Mouse (Mus musculus) spleen, adult 2 months (tissue): ENCODE results near the gene Mapre3. TPM values are rescaled to one million over a fixed set of nuclear protein-coding genes. Genes with fewer than 3 reads are reported as not detected.

Experiments used
- DNase-seq, 2 experiments: peaks; one replicate each; pipeline versions ENCODE4 v3.0.0 to v3.0.0-alpha.2; 2012 to 2021; ENCODE audit warnings: low spot score in 2 of 2, low read depth in 1 of 2
- H3K27ac ChIP-seq: fragments of 200-500 bp; 2 replicates; pipeline ENCODE4 v1.5.1; 2012; ENCODE audit warnings: low read length, inconsistent platforms; ENCODE audit not compliant: insufficient read depth
- H3K27me3 ChIP-seq: fragments of 200-500 bp; 2 replicates; pipeline ENCODE4 v1.6.1; 2012; ENCODE audit warnings: mild to moderate bottlenecking, moderate library complexity, low read length, inconsistent platforms; ENCODE audit not compliant: control insufficient read depth, insufficient read depth
- H3K36me3 ChIP-seq: fragments of 200-500 bp; 2 replicates; pipeline ENCODE4 v1.6.1; 2012; ENCODE audit warnings: mild to moderate bottlenecking, low read length, inconsistent platforms; ENCODE audit not compliant: control insufficient read depth, insufficient read depth
- H3K4me1 ChIP-seq: fragments of 200-500 bp; 2 replicates; pipeline ENCODE4 v1.6.1; 2011; ENCODE audit warnings: inconsistent platforms; ENCODE audit not compliant: control insufficient read depth, insufficient read depth, insufficient read length
- H3K4me3 ChIP-seq: fragments of 200-500 bp; 2 replicates; pipeline ENCODE4 v1.5.1; 2011; ENCODE audit warnings: mild to moderate bottlenecking, inconsistent platforms; ENCODE audit not compliant: insufficient read depth, insufficient read length; ENCODE audit errors: extremely low read depth
- CTCF ChIP-seq: fragments of 200-500 bp; IDR thresholded peaks from 2 replicates; pipeline ENCODE4 v1.5.1; 2011; ENCODE audit warnings: mild to moderate bottlenecking, inconsistent platforms; ENCODE audit not compliant: insufficient read depth, insufficient read length, insufficient replicate concordance; ENCODE audit errors: extremely low read depth
- POLR2A ChIP-seq: fragments of 200-500 bp; IDR thresholded peaks from 2 replicates; pipeline ENCODE4 v1.6.1; 2011; ENCODE audit warnings: low read depth, low read length, inconsistent platforms
- WGBS: fragments of 180-500 bp; shearing (Covaris S2); methylation state at CpG from one replicate; pipeline ENCODE4 v1.1.7; 2018; 5-methylcytosine and 5-hydroxymethylcytosine counted together
- polyA plus RNA-seq: library from polyadenylated mRNA; depleted of rRNA; stranded (reverse); fragments of >200 nt; gene quantifications from 2 replicates; pipeline ENCODE4 v1.2.3, GENCODE M21; 2012; rRNA removed

Mapre3 gene
- 12.2 TPM in 2 replicates for polyA plus RNA-seq

GRCm38 (mm10) chr5:30814424-30815119 is at the start of gene Mapre3:
Gene Mapre3 (plus strand): TSS chr5:30814641.
- no peaks in the 10 kb centered on the region; the same call in none of the 2 replicates for H3K27me3 ChIP-seq
- H3K36me3 ChIP-seq: no peaks in the 10 kb centered on the region
- peak within 1 kb of the TSS; percentile 69 for H3K4me3 ChIP-seq
- peak; percentile 54 to 88 for DNase-seq
- 2% methylated on average over 50 of the region's 59 CpGs for WGBS
- no peak within 1 kb of the TSS for H3K27ac ChIP-seq
- no peak for TF ChIP-seq POLR2A
- no peak for TF ChIP-seq CTCF
- no peaks in the 10 kb centered on the region for H3K4me1 ChIP-seq

DNA sequence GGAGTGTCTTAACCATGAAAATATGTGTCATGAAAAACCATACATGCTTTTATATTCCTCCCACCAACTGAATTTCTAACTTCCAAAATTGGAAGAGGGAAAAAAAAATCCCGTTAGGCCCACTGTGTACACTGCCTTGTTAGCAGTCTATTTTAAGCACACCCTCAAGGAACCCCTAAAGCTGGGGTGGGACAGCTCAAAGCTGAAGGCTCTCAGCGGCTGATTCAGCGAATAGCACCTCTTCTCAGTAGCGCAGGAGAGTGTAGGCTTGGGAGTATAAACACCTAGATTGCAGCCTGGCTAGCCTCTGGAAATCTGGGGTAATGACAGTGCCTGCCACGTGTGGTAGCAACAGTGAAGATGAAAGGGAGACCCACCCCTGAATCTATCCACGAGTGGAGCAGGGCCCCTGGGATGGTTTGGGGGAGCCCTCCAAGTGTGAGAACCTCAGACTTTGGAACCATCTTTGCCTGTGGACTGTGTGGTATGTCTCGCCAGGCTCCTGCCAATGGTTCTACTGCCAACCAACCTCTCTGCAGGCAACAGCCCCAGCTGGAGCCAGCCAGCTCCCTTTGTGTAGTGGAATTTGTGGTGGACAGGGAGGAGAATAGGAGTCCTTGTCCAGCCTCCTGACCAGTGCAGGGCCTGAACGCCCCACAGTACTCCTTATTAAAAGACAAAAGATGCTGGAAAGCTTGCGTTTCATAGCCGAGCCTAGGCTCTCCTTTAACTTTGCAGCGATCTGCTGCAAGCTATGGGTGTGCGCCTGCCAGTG is 48.7 kb upstream of the Mapre3 start:
- DNase-seq: no peak

GRCm38 (mm10) chr5:30768082-30768481 is 46.4 kb upstream of the Mapre3 start:
- TF ChIP-seq POLR2A (no peak), CTCF (no peak)
- WGBS: 94% methylated on average over 4 of the region's 4 CpGs

More for the DNA sequence above, 48.7 kb upstream of the Mapre3 start:
- no peaks in the 10 kb centered on the region for H3K36me3 ChIP-seq
- no peak for TF ChIP-seq POLR2A
- TF ChIP-seq CTCF: no peak
- no peaks in the 10 kb centered on the region for H3K27me3 ChIP-seq
- H3K4me3 ChIP-seq: no peak overlapping the region
- H3K27ac ChIP-seq: no peak overlapping the region
- WGBS: 90% methylated on average over 12 of the region's 12 CpGs
- H3K4me1 ChIP-seq: no peaks in the 10 kb centered on the region

GRCm38 (mm10) chr5:30768598-30768997 is 45.8 kb upstream of the Mapre3 start:
- TF ChIP-seq CTCF (no peak), POLR2A (no peak)
- 44% methylated on average over 9 of the region's 9 CpGs for WGBS
- H3K27ac ChIP-seq: no peak overlapping the region
- peaks cover 4% of the 10 kb centered on the region; the same call in 1 of the 2 replicates for H3K4me1 ChIP-seq
- no peak for DNase-seq
- no peaks in the 10 kb centered on the region for H3K36me3 ChIP-seq
- H3K27me3 ChIP-seq: no peaks in the 10 kb centered on the region
- H3K4me3 ChIP-seq: no peak overlapping the region

More at GRCm38 (mm10) chr5:30768082-30768481, 46.4 kb upstream of the Mapre3 start:
- DNase-seq: no peak
- Histone ChIP-seq H3K27ac (no peak overlapping the region), H3K4me1 (peaks cover 4% of the 10 kb centered on the region; the same call in 1 of the 2 replicates), H3K27me3 (no peaks in the 10 kb centered on the region), H3K36me3 (no peaks in the 10 kb centered on the region), H3K4me3 (no peak overlapping the region)

DNA sequence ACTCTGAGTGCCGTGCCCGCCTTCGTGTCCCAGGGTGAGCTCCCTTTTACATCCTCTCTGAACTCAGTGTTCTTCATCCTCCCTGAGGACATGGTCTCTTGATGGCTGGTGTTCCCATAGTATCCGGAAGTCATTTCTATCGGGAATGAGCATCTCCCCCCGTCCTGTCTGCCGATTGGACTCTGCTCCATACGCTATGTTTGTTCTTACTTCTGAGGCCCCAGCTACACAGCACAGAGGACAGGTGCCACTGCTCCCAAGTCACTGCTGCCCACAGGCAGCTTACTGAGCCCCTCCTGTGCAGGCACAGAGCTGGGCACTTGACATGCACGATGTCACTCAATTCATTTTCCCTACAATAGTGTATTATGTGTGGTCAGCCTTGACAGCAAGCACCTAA is 45.4 kb upstream of the Mapre3 start:
- WGBS: 83% methylated on average over 9 of the region's 9 CpGs
- no peaks in the 10 kb centered on the region for H3K27me3 ChIP-seq

DNA sequence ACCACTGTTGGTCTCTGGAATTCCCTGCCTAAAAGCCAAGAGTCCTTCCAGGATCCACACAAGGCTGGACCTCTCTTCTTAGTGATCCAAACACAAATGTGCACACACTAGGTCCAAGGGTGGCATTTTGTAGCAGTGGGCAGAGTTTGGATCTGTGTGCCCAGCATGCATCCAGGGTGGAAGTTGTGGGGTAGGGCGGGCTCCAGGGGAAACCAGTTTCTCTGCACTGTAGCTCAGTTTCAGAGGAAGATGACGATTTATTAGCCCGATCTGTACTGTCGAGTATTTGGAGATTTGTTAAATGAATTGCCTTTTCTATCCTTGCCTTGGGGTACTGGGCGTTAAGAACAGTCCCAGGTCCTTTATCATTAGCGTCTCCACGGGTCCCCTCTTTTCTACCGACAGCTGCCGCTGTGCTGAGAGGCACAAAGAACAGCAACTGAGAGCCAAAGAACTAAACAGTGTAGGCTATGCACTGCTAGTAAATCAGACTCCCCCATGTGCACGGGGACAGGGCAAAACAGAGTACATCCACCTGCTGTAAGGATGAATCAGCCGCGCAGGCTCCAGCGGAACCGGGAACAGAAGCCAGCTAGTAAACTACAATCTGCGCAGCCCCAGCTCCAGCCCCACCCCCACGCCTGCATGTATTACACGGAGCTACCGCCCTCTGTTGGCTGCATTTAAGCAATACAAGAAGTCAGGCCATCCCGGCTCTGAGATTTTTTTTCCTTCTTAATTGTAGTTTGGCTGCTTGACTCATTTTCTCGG is 39.7 kb upstream of the Mapre3 start:
- no peaks in the 10 kb centered on the region for H3K27me3 ChIP-seq
- no peak overlapping the region for H3K4me3 ChIP-seq
- DNase-seq: peak; percentile 21 to 77
- peaks cover 4% of the 10 kb centered on the region; the same call in 1 of the 2 replicates for H3K4me1 ChIP-seq
- no peaks in the 10 kb centered on the region for H3K36me3 ChIP-seq
- whole genome bisulfite sequencing: 11% methylated on average over 20 of the region's 20 CpGs
- H3K27ac ChIP-seq: no peak overlapping the region
- TF ChIP-seq POLR2A (no peak), CTCF (peak; percentile 51; the same call in 1 of the 2 replicates)

More for the DNA sequence above, 45.4 kb upstream of the Mapre3 start:
- Histone ChIP-seq H3K36me3 (no peaks in the 10 kb centered on the region), H3K4me3 (no peak overlapping the region), H3K4me1 (peaks cover 4% of the 10 kb centered on the region; the same call in 1 of the 2 replicates), H3K27ac (no peak overlapping the region)
- DNase-seq: no peak
- TF ChIP-seq POLR2A: no peak
- TF ChIP-seq CTCF: no peak
